Mouse (Mus musculus) liver, adult 2 months (tissue): Measurements from ENCODE around the gene Elp4.

Source experiments
- CTCF ChIP-seq: fragments of 200-500 bp; IDR thresholded peaks from 2 replicates; pipeline ENCODE4 v1.5.1; 2011; ENCODE audit warnings: low read depth, low read length, control low read depth
- POLR2A ChIP-seq: fragments of 200-500 bp; IDR thresholded peaks from 2 replicates; pipeline ENCODE4 v1.6.1; 2011; ENCODE audit warnings: low read length, control low read depth; ENCODE audit not compliant: insufficient read depth; ENCODE audit errors: extremely low read depth

DNA sequence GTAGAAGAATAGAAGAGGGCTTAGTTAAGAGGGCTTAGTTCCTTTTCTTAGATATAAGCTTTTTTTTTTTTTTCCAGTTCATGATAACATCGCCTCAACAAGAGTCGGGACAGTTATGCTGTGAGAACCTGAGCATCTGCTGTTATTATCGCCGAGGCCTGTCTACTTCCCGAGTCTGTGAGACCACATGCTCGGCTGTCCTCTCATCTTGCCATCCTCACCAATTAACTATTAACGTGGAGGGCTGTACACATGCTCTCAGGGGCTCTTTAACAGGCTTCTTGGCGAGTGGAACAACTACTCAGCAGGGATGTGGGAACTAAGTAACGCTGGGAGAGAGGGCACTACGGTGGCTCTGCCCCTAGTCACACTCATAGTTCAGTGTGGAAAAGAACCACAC is 99.9 kb downstream of the Elp4 start:
- TF ChIP-seq POLR2A: no peak
- no peak for TF ChIP-seq CTCF
